Mouse (Mus musculus): ENCODE results near the gene Irak1.
A peak's percentile ranks its signal among the peaks of the same experiment; 100 is the strongest.

Gene Irak1

DNA sequence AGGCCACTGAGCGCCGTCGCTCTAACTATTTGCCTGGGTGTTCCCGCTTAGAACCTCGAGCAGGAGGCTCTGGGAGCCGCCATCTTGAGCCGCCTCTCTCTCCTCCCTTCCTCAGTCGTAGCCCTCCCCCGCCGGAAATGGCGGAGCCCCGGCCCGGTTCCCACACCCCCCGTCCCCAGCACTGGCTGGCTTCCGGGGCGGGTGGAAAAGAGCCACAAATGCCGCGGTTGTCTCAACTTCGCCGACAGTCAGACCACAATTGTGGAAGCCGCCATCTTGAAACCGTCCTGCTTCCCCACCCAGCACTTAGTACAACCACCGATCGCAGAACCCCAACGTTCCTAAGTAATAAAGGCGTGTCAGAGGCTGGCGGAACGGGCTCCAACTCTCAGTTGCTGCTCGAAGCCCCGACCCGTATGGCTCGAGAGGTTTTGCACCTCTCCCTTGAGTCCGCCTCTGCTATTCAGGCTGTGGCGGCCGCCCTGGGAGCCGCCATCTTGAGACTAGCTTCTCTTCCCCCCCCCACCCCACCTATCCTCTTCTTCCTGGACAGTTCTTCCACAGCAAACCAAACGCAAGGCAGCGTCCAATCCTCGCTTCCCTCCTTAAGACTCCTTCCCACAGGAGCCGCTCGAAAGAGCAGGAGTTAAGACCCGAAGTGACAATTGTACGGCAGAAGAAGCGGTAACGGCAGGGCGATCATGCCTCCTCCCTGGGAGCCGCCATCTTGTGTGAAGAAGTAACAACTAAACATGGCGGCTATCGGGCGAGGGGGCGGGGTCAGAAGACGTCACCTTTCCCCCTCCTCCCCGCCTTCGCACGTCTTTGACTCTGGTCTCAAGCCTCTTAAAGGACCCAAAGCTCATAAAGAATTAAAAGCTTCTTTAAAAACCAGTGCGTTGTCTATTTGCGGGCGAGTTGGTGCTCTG is 57.2 kb downstream of the Irak1 start, which contains the start of gene Hcfc1:
TSS of gene Hcfc1 (minus strand) at position 110 of the 929 bp plus-strand sequence.
- DNase-seq (ENCODE audit: low read depth, low spot score), result peak; percentile 80

DNA sequence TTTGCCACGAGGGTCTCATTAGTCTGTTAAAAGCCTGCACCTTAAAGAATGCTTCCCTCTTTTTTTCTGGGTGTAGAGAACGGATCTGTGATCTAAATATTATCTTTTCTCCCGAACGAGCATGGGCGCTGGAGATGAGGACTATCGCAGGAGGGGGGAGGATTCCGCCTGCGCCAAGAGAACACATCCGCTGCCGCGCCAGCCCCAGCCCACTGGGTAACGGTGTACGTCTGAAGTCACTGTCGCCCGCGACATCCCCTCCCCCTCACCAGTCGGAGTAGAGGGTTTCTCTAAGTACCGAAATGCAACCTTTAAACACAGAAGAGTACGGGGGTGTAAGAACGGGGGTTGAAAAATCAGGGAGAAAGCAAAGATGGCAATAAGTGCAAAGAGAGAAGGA is 58.4 kb downstream of the Irak1 start:
- peak; percentile 53 for DNase-seq (ENCODE audit: low read depth, low spot score)

DNA sequence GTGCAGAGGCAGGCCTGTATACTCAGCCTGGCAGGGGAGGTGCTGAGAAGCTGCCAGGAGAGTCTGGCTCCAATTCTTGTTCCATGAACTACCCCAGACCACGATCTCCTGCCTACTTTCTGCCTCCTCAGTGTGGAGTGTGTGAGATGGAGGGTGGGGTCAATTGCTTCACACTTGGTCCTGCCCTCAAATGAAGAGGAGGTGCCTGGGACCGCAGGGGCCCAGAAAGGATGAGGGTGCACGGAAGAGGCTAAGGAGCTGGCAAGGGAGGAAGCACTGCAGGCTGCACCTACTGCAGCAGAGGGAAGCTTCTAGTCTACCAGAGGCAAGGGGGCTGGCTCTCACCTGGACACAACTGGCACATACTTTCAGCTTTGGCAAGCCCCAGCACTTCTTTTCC is 59.4 kb downstream of the Irak1 start:
- no peak for DNase-seq (ENCODE audit: low read depth, low spot score)
